Mouse (Mus musculus): Measurements from ENCODE around the gene Rnf207. TPM values are rescaled to one million over a fixed set of nuclear protein-coding genes. Genes with fewer than 3 reads are reported as not detected.

Gene Rnf207
- polyA plus RNA-seq, 1 experiment from 2014 or later: 1.5 TPM

GRCm38 (mm10) chr4:152303172-152303571 is 15.6 kb downstream of the Rnf207 start:
- H3K27me3 ChIP-seq: no peaks in the 10 kb centered on the region
- H3K4me2 ChIP-seq: no peak overlapping the region
- no peak overlapping the region for H3K9ac ChIP-seq
- H3K9me3 ChIP-seq (replicated peaks): no peaks in the 10 kb centered on the region
- no peak overlapping the region for H3K27ac ChIP-seq
- H3K36me3 ChIP-seq: peaks cover 69% of the 10 kb centered on the region
- H3K4me3 ChIP-seq (replicated peaks): no peak overlapping the region
- ATAC-seq (replicated peaks; ENCODE audit: low FRiP score): no peak; the same call in 1 of the 2 replicates
- 73% methylated on average over 10 of the region's 10 CpGs for WGBS
- peaks cover 40% of the 10 kb centered on the region for H3K4me1 ChIP-seq

GRCm38 (mm10) chr4:152302012-152302411 is 16.8 kb downstream of the Rnf207 start:
- Histone ChIP-seq H3K27ac (no peak overlapping the region), H3K27me3 (no peaks in the 10 kb centered on the region), H3K36me3 (peaks cover 61% of the 10 kb centered on the region), H3K4me1 (peaks cover 44% of the 10 kb centered on the region), H3K4me3 (replicated peaks) (no peak overlapping the region), H3K4me2 (no peak overlapping the region), H3K9ac (no peak overlapping the region), H3K9me3 (replicated peaks) (no peaks in the 10 kb centered on the region)
- no peak for ATAC-seq (replicated peaks; ENCODE audit: low FRiP score)
- 67% methylated on average over 11 of the region's 11 CpGs for WGBS

GRCm38 (mm10) chr4:152300375-152300774 is 18.4 kb downstream of the Rnf207 start:
- WGBS: 95% methylated on average over 8 of the region's 8 CpGs
- no peak overlapping the region for H3K9ac ChIP-seq
- H3K4me3 ChIP-seq (replicated peaks): no peak overlapping the region
- peaks cover 60% of the 10 kb centered on the region for H3K36me3 ChIP-seq
- H3K27me3 ChIP-seq: no peaks in the 10 kb centered on the region
- 0 out of 2 replicates have a peak overlapping the region, but pooled peaks have one; percentile 24 for H3K27ac ChIP-seq
- no peak overlapping the region for H3K4me2 ChIP-seq
- peaks cover 55% of the 10 kb centered on the region for H3K4me1 ChIP-seq
- no peaks in the 10 kb centered on the region for H3K9me3 ChIP-seq (replicated peaks)
- no peak for ATAC-seq (replicated peaks; ENCODE audit: low FRiP score)

GRCm38 (mm10) chr4:152298836-152299235 is 20.0 kb downstream of the Rnf207 start:
- no peak for ATAC-seq (replicated peaks; ENCODE audit: low FRiP score)
- no peak overlapping the region for H3K27ac ChIP-seq

GRCm38 (mm10) chr4:152296874-152297861 is 21.6 kb downstream of the Rnf207 start, which contains the start of gene Icmt:
Gene Icmt (plus strand): TSS chr4:152297227.
- Histone ChIP-seq H3K4me2 (peak within 1 kb of the TSS; percentile 93), H3K27ac (peak within 1 kb of the TSS; percentile 84), H3K4me3 (replicated peaks) (peak within 1 kb of the TSS; percentile 95), H3K36me3 (peaks cover 27% of the 10 kb centered on the region), H3K4me1 (peaks cover 65% of the 10 kb centered on the region), H3K9ac (peak within 1 kb of the TSS; percentile 95), H3K9me3 (replicated peaks) (no peaks in the 10 kb centered on the region), H3K27me3 (peaks cover 26% of the 10 kb centered on the region)
- peak; percentile 96 for ATAC-seq (replicated peaks; ENCODE audit: low FRiP score)
- WGBS: under 1% methylated on average over 119 of the region's 119 CpGs

More at GRCm38 (mm10) chr4:152298836-152299235, 20.0 kb downstream of the Rnf207 start:
- H3K27me3 ChIP-seq: peaks cover 9% of the 10 kb centered on the region
- peak overlapping the region; percentile 31 for H3K9ac ChIP-seq
- peak overlapping the region; percentile 93 for H3K4me2 ChIP-seq
- WGBS: 85% methylated on average over 14 of the region's 14 CpGs
- H3K9me3 ChIP-seq (replicated peaks): no peaks in the 10 kb centered on the region
- H3K36me3 ChIP-seq: peaks cover 44% of the 10 kb centered on the region
- H3K4me3 ChIP-seq (replicated peaks): peak overlapping the region; percentile 95; the same call in 1 of the 2 replicates
- peaks cover 62% of the 10 kb centered on the region for H3K4me1 ChIP-seq

GRCm38 (mm10) chr4:152296371-152296770 is 22.4 kb downstream of the Rnf207 start:
- Histone ChIP-seq H3K27ac (peak overlapping the region; percentile 76), H3K4me2 (peak overlapping the region; percentile 67), H3K9ac (peak overlapping the region; percentile 51), H3K36me3 (peaks cover 20% of the 10 kb centered on the region), H3K9me3 (replicated peaks) (no peaks in the 10 kb centered on the region), H3K27me3 (peaks cover 34% of the 10 kb centered on the region), H3K4me1 (peaks cover 65% of the 10 kb centered on the region), H3K4me3 (replicated peaks) (peak overlapping the region; percentile 95)
- no peak for ATAC-seq (replicated peaks; ENCODE audit: low FRiP score)
- 9% methylated on average over 8 of the region's 8 CpGs for WGBS

- H3K4me1 ChIP-seq: peaks cover 61% of the 10 kb centered on the region
- H3K27ac ChIP-seq: peak overlapping the region; percentile 76
- H3K9me3 ChIP-seq (replicated peaks): no peaks in the 10 kb centered on the region
- H3K4me3 ChIP-seq (replicated peaks): 0 out of 2 replicates have a peak overlapping the region, but pooled peaks have one; percentile 0
- H3K27me3 ChIP-seq: peaks cover 38% of the 10 kb centered on the region
- WGBS: 34% methylated on average over 4 of the region's 4 CpGs
- no peak for ATAC-seq (replicated peaks; ENCODE audit: low FRiP score)
- H3K4me2 ChIP-seq: peak overlapping the region; percentile 19; the same call in 1 of the 2 replicates
- H3K36me3 ChIP-seq: peaks cover 16% of the 10 kb centered on the region
- no peak overlapping the region for H3K9ac ChIP-seq
These were observed 22.9 kb downstream of the Rnf207 start for GRCm38 (mm10) chr4:152295916-152296315.

GRCm38 (mm10) chr4:152294188-152294929 is 24.4 kb downstream of the Rnf207 start:
- no peak for ATAC-seq (replicated peaks; ENCODE audit: low FRiP score)
- H3K36me3 ChIP-seq: peaks cover under 1% of the 10 kb centered on the region; the same call in 1 of the 2 replicates
- H3K4me2 ChIP-seq: no peak overlapping the region
- H3K9ac ChIP-seq: no peak overlapping the region
- H3K27me3 ChIP-seq: peaks cover 53% of the 10 kb centered on the region
- no peaks in the 10 kb centered on the region for H3K9me3 ChIP-seq (replicated peaks)
- H3K4me3 ChIP-seq (replicated peaks): no peak overlapping the region
- 41% methylated on average over 10 of the region's 10 CpGs for WGBS
- H3K27ac ChIP-seq: peak overlapping the region; percentile 76
- peaks cover 60% of the 10 kb centered on the region for H3K4me1 ChIP-seq

- ATAC-seq (replicated peaks; ENCODE audit: low FRiP score): no peak
- Histone ChIP-seq H3K4me2 (no peak overlapping the region), H3K4me1 (peaks cover 44% of the 10 kb centered on the region), H3K9ac (no peak overlapping the region), H3K27me3 (peaks cover 69% of the 10 kb centered on the region), H3K36me3 (no peaks in the 10 kb centered on the region), H3K9me3 (replicated peaks) (no peaks in the 10 kb centered on the region), H3K27ac (no peak overlapping the region), H3K4me3 (replicated peaks) (no peak overlapping the region)
- WGBS: 6% methylated on average over 12 of the region's 12 CpGs
These were observed 26.6 kb downstream of the Rnf207 start for GRCm38 (mm10) chr4:152292102-152292765.

GRCm38 (mm10) chr4:152291562-152291961 is 27.2 kb downstream of the Rnf207 start, which contains the start of gene Hes3:
Gene Hes3 (minus strand): TSS chr4:152291662.
- Histone ChIP-seq H3K4me1 (peaks cover 47% of the 10 kb centered on the region), H3K9ac (0 out of 2 replicates have a peak within 1 kb of the TSS, but pooled peaks have one; percentile 10), H3K36me3 (no peaks in the 10 kb centered on the region), H3K4me2 (peak within 1 kb of the TSS; percentile 56), H3K9me3 (replicated peaks) (no peaks in the 10 kb centered on the region), H3K4me3 (replicated peaks) (peak within 1 kb of the TSS; percentile 30), H3K27ac (no peak within 1 kb of the TSS), H3K27me3 (peaks cover 76% of the 10 kb centered on the region)
- ATAC-seq (replicated peaks; ENCODE audit: low FRiP score): no peak
- WGBS: 23% methylated on average over 6 of the region's 6 CpGs

GRCm38 (mm10) chr4:152290991-152291390 is 27.8 kb downstream of the Rnf207 start:
- Histone ChIP-seq H3K27me3 (peaks cover 82% of the 10 kb centered on the region), H3K4me1 (peaks cover 50% of the 10 kb centered on the region), H3K9me3 (replicated peaks) (no peaks in the 10 kb centered on the region), H3K36me3 (no peaks in the 10 kb centered on the region), H3K4me2 (peak overlapping the region; percentile 56), H3K4me3 (replicated peaks) (0 out of 2 replicates have a peak overlapping the region, but pooled peaks have one; percentile 30), H3K9ac (no peak overlapping the region), H3K27ac (no peak overlapping the region)
- ATAC-seq (replicated peaks; ENCODE audit: low FRiP score): no peak
- 21% methylated on average over 11 of the region's 11 CpGs for WGBS
